Mouse (Mus musculus): ENCODE measurements around the gene Epb41l4b.
A peak's percentile ranks its signal among the peaks of the same experiment; 100 is the strongest.

Epb41l4b gene

DNA sequence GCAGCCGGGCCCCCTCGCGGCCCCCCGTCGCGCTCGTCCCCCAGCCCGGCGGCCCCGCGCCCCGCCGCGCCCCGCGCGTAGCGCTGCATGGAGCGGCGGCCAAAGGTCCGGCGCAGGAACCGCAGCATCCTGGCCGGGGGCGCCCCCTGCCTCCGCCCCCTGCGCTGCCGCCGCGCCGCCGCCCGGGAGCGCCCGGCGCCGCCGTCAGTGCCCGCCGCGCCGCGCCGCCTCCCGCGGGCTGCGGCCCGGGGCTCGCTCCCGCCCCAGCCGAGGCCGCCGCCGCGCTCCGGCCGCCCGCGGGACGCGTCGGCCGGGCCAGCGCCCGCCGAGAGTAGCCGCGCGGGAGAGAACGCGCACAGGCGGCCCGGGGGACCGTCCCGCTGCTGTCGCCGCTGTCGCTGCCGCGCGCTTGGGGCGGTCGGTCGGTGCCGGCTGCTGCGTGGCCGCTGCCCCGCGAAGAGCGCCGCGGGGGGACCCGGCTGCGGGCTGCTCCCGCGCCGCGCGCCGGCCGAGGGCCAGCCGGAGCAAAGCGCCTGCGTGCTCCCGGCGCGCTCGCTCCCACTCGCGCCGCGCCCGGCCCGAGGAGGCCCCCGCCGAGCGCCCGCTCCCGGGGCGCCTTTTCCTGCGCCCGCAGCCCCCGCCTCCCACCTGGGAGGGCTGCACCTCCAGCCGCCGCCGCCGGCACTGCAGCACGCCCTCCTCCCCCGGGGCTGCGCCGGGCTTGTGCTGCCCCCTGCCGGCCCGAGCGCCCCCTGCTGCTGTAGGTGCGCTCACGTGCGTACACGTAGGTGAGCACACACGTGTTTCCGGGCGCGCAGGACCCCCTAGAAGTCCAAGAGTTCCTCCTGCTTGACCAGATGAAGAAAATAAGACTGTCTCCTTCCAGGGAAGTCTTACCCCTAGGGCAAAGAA is at the start of gene Epb41l4b:
Epb41l4b (minus strand) TSS at position 412 of the 912 bp plus-strand sequence.
- peak; percentile 91 for DNase-seq (ENCODE audit: low read depth, low spot score)

DNA sequence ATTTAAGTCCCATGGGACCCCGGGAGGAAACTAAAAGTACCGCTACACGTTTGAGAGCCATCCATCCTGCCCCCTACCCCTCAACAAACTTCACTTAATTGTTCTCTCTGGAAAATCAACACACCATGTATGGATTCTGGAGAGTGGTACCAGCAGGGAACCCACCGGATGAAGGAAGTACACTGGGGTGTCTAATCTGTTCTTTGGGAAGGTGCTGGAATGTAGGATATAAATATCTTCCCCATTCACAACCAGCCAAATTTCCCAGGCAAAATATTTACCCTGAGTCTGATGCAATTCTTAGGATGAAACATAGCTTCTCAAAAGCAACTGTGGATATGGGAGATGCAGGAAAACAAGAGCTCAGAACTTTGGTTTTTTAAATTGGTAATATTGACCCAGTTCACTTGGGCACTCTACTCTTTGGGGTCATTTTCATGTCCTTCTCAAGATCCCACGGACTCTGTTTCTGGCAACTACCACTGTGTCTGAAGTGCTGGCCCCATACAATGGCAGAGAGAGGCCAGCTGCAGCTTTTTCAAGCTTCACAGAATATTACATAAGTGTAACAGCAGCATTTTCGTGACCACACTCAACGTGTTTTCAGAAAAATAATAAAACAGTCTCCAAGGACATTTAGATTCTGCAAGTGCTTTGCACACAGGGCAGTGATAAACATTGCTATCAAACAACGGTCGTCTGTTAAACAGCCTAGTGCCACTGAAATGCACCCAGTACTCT is 48.5 kb upstream of the Epb41l4b start:
- peak; percentile 40 for DNase-seq (ENCODE audit: low read depth, low spot score)

DNA sequence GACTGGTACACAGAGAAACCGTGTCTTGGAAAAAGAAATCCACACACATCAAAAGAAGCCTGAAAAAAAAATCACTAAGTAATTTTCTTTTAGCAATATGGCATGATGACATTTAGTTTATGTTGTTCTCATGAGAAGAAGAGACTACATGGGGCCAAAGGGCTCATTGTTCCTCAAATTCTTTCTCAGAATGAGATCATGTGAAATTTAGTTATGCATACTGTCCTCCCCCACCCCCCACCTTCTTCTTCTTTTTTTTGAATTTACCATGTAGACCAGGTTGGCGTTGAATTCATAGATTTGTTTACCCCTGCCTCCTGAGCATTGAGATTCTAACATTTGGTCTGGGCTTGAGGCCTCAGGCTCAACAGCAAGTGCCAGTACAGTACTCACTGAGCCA is 46.6 kb upstream of the Epb41l4b start:
- no peak for DNase-seq (ENCODE audit: low read depth, low spot score)

GRCm38 (mm10) chr4:57186035-57186434 is 42.8 kb upstream of the Epb41l4b start:
- DNase-seq (ENCODE audit: low read depth, low spot score), result no peak

- DNase-seq (ENCODE audit: low read depth, low spot score), result no peak
Measured at GRCm38 (mm10) chr4:57185462-57185861, 42.2 kb upstream of the Epb41l4b start.

GRCm38 (mm10) chr4:57183493-57183892 is 40.3 kb upstream of the Epb41l4b start:
- no peak for DNase-seq (ENCODE audit: low read depth, low spot score)

DNA sequence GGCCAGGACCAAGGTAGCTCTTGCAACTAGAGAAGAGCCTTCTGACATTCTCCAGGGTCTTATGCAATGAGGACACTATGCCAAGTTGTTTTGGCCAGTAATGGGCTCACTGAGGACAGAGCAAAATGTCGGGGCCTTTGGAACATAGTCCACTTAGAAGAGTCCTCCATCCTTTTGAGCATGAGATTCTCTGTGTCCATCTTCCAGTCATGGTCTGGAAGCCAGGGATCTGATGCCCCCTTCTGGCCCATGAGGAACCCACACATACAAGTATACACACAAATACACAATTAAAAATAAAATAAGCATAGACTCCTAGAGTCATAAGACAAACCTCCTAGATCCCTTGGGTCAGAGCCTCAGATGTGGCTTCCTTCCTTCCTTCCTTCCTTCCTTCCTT is 38.3 kb upstream of the Epb41l4b start:
- peak; percentile 60 for DNase-seq (ENCODE audit: low read depth, low spot score)

- no peak for DNase-seq (ENCODE audit: low read depth, low spot score)
Measured at GRCm38 (mm10) chr4:57178881-57179280, 35.6 kb upstream of the Epb41l4b start.

GRCm38 (mm10) chr4:57175329-57175728 is 32.1 kb upstream of the Epb41l4b start:
- no peak for DNase-seq (ENCODE audit: low read depth, low spot score)

DNA sequence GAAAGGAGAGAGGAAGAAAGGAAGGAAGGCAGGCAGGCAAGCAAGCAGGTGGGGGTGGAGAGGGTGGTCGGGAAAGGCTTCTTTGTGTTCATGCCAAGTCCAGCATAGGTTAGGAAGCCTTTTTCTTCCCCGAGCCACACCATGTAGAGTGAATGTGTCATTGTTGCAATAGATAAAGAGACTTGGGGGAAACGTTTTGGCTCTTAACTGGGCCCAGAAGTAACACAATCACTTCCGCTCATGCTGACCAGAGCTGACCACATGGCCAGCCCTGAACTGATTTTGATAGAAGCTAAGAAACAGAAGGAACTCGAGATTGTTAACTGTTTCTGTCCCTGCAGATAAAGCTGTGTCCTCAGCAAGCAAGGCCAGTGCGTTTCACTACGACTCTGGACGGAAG is 29.6 kb upstream of the Epb41l4b start:
- no peak for DNase-seq (ENCODE audit: low read depth, low spot score)

GRCm38 (mm10) chr4:57171817-57172216 is 28.6 kb upstream of the Epb41l4b start:
- DNase-seq (ENCODE audit: low read depth, low spot score), result peak; percentile 85

GRCm38 (mm10) chr4:57168680-57169079 is 25.4 kb upstream of the Epb41l4b start:
- DNase-seq (ENCODE audit: low read depth, low spot score), result no peak

DNA sequence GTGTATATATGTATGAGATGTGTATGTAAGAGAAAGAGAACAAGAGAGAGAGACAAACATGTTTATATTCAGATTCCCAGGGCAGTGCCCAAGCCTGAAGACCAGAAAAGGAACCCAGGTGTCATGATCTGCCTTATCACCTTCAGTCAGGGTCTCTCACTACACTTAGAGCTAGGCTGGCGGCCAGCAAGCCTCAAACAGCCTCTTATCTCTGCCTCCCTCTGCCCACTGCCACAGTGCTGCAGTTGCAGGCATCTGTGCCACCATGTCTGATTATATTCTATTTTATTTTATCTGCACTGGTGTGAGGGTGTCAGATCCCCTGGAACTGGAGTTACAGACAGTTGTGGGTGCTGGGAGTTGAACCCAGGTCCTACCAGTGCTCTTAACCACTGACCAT is 25.0 kb upstream of the Epb41l4b start:
- no peak for DNase-seq (ENCODE audit: low read depth, low spot score)

GRCm38 (mm10) chr4:57166922-57167870 is 24.0 kb upstream of the Epb41l4b start:
- peak; percentile 69 for DNase-seq (ENCODE audit: low read depth, low spot score)

GRCm38 (mm10) chr4:57165654-57166053 is 22.4 kb upstream of the Epb41l4b start:
- DNase-seq (ENCODE audit: low read depth, low spot score), result no peak

GRCm38 (mm10) chr4:57164578-57165210 is 21.5 kb upstream of the Epb41l4b start:
- no peak for DNase-seq (ENCODE audit: low read depth, low spot score)

GRCm38 (mm10) chr4:57162789-57163722 is 19.8 kb upstream of the Epb41l4b start:
- peak; percentile 65 for DNase-seq (ENCODE audit: low read depth, low spot score)

- no peak for DNase-seq (ENCODE audit: low read depth, low spot score)
Measured at GRCm38 (mm10) chr4:57160571-57160970, 17.3 kb upstream of the Epb41l4b start.

- DNase-seq (ENCODE audit: low read depth, low spot score), result no peak
Measured at GRCm38 (mm10) chr4:57156549-57157169, 13.4 kb upstream of the Epb41l4b start.

Data from brain, adult 2 months (tissue).